Mouse (Mus musculus) naive thymus-derived CD4-positive, alpha-beta T cell, adult 2 months (primary cell): ENCODE measurements around the gene Hpcal1.
"Not testable (repeated sequence)": the region's sequence is repeated elsewhere in the genome, so short reads cannot be mapped to it uniquely, and the experiment has no call there.

Source experiments
- DNase-seq: peaks from one replicate; pipeline ENCODE4 v3.0.0-alpha.2; 2011; ENCODE audit warnings: low read depth

Hpcal1 gene

GRCm38 (mm10) chr12:17779093-17779492 lies 88.4 kb downstream of the Hpcal1 start:
- no peak for DNase-seq

GRCm38 (mm10) chr12:17789486-17789885 lies 98.8 kb downstream of the Hpcal1 start:
- peak; percentile 34 for DNase-seq

GRCm38 (mm10) chr12:17791111-17791510 lies 100.5 kb downstream of the Hpcal1 start:
- no peak for DNase-seq

GRCm38 (mm10) chr12:17792756-17793155 lies 102.1 kb downstream of the Hpcal1 start:
- no peak for DNase-seq

GRCm38 (mm10) chr12:17795660-17796278 lies 105.1 kb downstream of the Hpcal1 start:
- DNase-seq = peak; percentile 84

GRCm38 (mm10) chr12:17798261-17798660 lies 107.6 kb downstream of the Hpcal1 start:
- not testable (repeated sequence) for DNase-seq

- DNase-seq = peak; percentile 81
Observed at GRCm38 (mm10) chr12:17808542-17808941, 117.9 kb downstream of the Hpcal1 start.

GRCm38 (mm10) chr12:17835279-17835678 lies 144.6 kb downstream of the Hpcal1 start:
- not testable (repeated sequence) for DNase-seq
